Mouse (Mus musculus) forelimb bud, embryonic 11.5 days (tissue): ENCODE data around the gene S100pbp.

Source experiments
- DNase-seq: peaks from one replicate; pipeline ENCODE4 v3.0.0-alpha.2; 2012; ENCODE audit warnings: low read depth, low spot score

S100pbp gene

GRCm38 (mm10) chr4:129189542-129190519 is at the start of gene S100pbp, which contains the start of gene Yars:
S100pbp (minus strand) TSS chr4:129189727.
Yars (plus strand) TSS chr4:129189760.
- DNase-seq: peak; percentile 98

GRCm38 (mm10) chr4:129239075-129239474 is 49.5 kb upstream of the S100pbp start:
- peak; percentile 74 for DNase-seq

DNA sequence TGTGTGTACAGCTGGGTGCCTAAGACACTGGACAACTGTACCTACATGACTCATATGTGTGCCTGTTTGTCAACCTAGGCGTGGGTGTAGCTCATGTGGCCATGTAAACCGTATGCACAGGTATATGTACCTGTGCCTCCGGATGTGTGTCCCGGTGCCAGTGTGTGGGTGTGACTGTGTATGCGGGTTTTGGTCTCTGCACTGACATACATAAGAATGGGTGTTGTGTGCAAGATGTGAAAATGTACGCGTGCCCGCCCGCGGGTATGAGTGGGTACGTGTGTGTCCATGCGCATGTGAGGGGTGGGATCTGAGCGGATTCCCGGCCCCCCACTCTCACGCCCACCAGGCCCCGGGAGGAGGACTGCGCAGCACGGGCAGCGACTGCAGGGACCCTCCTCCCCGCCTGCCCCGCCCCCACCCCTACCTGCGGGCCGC is 49.1 kb upstream of the S100pbp start:
- no peak for DNase-seq

GRCm38 (mm10) chr4:129237843-129238441 is 48.4 kb upstream of the S100pbp start:
- DNase-seq: peak; percentile 52

- no peak for DNase-seq
These were observed 46.8 kb upstream of the S100pbp start for GRCm38 (mm10) chr4:129236236-129236813.

DNA sequence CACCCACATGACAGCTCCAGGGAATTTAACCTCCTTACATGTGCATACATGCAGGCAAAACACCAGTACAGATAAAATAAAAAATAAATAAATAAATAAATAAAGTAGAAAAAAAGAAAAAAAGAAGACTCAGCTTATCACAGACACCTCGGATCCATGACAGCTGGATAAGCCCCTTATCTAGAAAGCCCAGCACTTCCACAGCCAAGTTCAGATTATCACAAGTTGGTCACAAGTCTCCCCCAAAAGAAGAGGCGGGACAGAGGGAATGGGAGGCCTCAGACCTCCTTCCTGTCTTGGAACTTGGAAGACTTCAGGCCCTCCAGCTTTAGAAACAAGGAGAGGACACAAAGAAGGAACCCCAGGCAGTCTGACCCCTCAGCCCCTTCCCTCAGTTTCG is 45.6 kb upstream of the S100pbp start:
- no peak for DNase-seq

DNA sequence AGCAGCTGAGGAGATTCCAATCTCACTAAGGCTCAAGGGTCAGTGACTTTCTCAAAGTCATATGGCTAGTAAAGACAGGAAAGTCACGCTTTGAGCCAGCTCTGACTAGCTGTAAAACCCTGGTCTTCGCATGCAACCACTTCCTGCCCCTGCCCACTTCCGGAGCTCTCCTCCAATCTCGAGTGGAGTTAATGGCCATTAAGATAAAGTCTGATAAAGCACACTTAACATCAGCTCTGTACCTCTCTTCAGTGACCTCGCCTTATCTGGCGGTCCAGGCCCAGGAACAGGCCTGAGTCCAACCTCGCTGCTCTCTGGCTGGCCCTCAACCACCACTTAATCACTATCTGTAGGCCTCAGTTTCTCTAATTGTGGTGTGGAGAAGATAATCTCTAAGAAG is 45.0 kb upstream of the S100pbp start:
- no peak for DNase-seq

- no peak for DNase-seq
These were observed 43.2 kb upstream of the S100pbp start for GRCm38 (mm10) chr4:129232561-129233360.

- no peak for DNase-seq
These were observed 42.3 kb upstream of the S100pbp start for GRCm38 (mm10) chr4:129231594-129232450.

- no peak for DNase-seq
These were observed 41.4 kb upstream of the S100pbp start for GRCm38 (mm10) chr4:129230926-129231325.

DNA sequence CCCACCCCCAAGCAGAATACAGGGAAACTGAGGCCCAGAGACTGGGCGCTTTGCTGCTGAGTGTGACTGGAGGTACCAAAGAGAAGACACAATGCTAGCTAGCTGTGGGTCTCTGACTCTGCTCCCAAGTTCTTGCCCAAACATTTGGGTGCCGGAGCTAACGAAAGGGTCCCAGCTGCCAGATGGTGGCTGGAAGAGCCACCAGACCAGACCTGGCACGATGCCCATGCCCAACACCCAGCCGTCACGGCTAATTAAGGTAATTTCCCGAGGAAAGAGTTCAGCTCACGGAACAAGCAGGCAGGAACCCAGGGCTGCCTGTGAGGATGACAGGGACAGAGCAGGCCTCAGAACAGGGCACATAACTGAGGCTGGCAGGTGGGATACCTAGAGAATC is 38.5 kb upstream of the S100pbp start:
- DNase-seq: no peak

- no peak for DNase-seq
These were observed 37.9 kb upstream of the S100pbp start for GRCm38 (mm10) chr4:129227170-129227984.

DNA sequence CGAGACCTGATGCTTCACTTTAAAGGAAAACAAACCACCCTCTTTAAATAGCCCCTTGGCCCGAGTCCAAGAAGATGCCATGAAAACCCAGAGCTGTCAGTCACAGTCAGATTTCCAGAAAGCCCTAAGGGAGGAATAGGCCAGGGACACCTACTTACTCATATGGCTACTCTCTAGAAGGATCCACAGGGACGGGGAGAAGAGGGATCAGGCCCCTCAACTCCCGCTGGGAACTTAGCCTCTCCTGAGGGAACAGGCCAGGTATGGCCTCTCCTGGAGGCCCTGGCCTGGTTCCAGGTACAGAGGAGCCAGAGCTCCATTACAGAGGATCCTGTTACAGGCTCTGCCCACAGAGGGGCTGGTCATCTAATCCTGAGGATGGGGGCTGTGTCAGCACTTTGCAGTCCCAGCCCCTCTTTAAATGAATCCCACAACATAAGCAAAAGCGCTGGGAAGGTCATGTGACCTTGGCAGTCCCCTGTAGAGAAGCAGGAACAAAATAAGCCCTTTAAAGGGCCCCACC is 37.0 kb upstream of the S100pbp start:
- no peak for DNase-seq

DNA sequence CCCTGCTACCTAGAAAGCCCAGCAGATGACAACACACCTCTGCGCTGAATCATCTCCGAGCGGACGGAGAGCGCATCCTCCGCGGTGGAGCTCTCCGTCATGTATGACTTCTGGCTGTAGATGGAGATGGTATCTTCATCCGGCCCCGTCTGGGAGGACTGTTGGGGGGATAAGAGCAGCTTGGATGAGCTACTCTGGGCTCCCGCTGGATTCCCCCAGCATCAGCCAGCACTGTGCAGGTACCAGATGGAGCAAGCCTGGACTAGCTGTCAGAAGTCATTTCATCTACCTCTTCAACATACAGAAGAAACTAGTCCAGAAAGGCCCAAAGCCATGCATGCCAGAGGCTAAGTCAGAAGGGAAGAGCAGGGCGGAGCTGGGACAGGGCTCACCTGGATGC is 35.8 kb upstream of the S100pbp start:
- DNase-seq: no peak

- DNase-seq: no peak
These were observed 34.1 kb upstream of the S100pbp start for GRCm38 (mm10) chr4:129223421-129224281.

GRCm38 (mm10) chr4:129222019-129222925 is 32.7 kb upstream of the S100pbp start:
- no peak for DNase-seq
